Mouse (Mus musculus): ENCODE measurements at regions not wholly inside any gene's neighbourhood (a gene's known extent, or its start where the extent isn't known, plus 50 kb on each side); places are given as distances from the start of the nearest gene placed in this dataset.

DNA sequence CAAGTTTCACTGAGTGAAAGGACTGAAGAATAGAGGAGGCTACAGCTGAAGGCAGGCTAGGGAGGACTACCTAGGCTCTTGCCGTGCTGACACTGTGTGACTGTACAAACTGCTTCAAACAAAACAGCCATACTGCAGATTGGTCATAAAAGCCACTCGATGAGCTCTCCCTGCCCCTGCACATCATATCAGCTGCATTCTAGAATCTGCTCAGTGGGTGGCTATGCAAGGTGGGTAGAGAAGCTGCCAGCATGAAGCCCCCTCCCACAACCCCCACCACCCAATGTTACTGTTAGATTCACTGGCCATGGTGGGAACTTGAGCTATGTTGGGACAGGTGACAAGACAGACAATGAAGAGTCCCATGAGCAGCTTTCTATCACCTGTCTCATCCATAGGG lies 107.2 kb upstream of the Tox3 start:
- Histone ChIP-seq H3K9me3 (ENCODE audit: low read length) (no peaks in the 10 kb centered on the region), H3K36me3 (ENCODE audit: insufficient read depth, low read length) (no peaks in the 10 kb centered on the region), H3K4me3 (ENCODE audit: low read depth, low read length) (no peak overlapping the region), H3K4me2 (replicated peaks; ENCODE audit: low read depth, low read length) (no peak overlapping the region), H3K9ac (replicated peaks; ENCODE audit: low read depth) (no peak overlapping the region), H3K4me1 (ENCODE audit: insufficient read depth, low read depth, low read length) (no peaks in the 10 kb centered on the region), H3K27me3 (replicated peaks; ENCODE audit: insufficient read depth, low read length) (no peaks in the 10 kb centered on the region), H3K27ac (ENCODE audit: low read length) (no peak overlapping the region)
- 86% methylated on average over 2 of the region's 2 CpGs for WGBS
- ATAC-seq (no peak), DNase-seq (ENCODE audit: low spot score) (no peak)
- no peak for TF ChIP-seq CTCF (IDR thresholded peaks at IDR 0.05)
- TF ChIP-seq EP300 (IDR thresholded peaks at IDR 0.05), result no peak

GRCm38 (mm10) chr8:90454130-90454529 lies 106.0 kb upstream of the Tox3 start:
- 80% methylated on average over 5 of the region's 5 CpGs for WGBS

GRCm38 (mm10) chr8:90441058-90441851 lies 93.1 kb upstream of the Tox3 start:
- H3K9ac ChIP-seq (replicated peaks; ENCODE audit: low read depth), result no peak overlapping the region
- WGBS, result 63% methylated on average over 9 of the region's 9 CpGs
- no peak overlapping the region for H3K27ac ChIP-seq (ENCODE audit: low read length)
- no peaks in the 10 kb centered on the region for H3K27me3 ChIP-seq (replicated peaks; ENCODE audit: insufficient read depth, low read length)
- no peak for TF ChIP-seq CTCF (IDR thresholded peaks at IDR 0.05)
- TF ChIP-seq EP300 (IDR thresholded peaks at IDR 0.05), result no peak
- no peaks in the 10 kb centered on the region for H3K9me3 ChIP-seq (ENCODE audit: low read length)
- H3K4me1 ChIP-seq (ENCODE audit: insufficient read depth, low read depth, low read length), result no peaks in the 10 kb centered on the region
- H3K4me3 ChIP-seq (ENCODE audit: low read depth, low read length), result no peak overlapping the region
- ATAC-seq (no peak), DNase-seq (ENCODE audit: low spot score) (no peak)
- no peaks in the 10 kb centered on the region for H3K36me3 ChIP-seq (ENCODE audit: insufficient read depth, low read length)
- H3K4me2 ChIP-seq (replicated peaks; ENCODE audit: low read depth, low read length), result no peak overlapping the region

More at GRCm38 (mm10) chr8:90454130-90454529, 106.0 kb upstream of the Tox3 start:
- Histone ChIP-seq H3K4me2 (replicated peaks; ENCODE audit: low read depth, low read length) (no peak overlapping the region), H3K27ac (ENCODE audit: low read length) (no peak overlapping the region), H3K9me3 (ENCODE audit: low read length) (no peaks in the 10 kb centered on the region), H3K36me3 (ENCODE audit: insufficient read depth, low read length) (no peaks in the 10 kb centered on the region), H3K4me3 (ENCODE audit: low read depth, low read length) (no peak overlapping the region), H3K4me1 (ENCODE audit: insufficient read depth, low read depth, low read length) (no peaks in the 10 kb centered on the region), H3K9ac (replicated peaks; ENCODE audit: low read depth) (no peak overlapping the region), H3K27me3 (replicated peaks; ENCODE audit: insufficient read depth, low read length) (no peaks in the 10 kb centered on the region)
- DNase-seq (ENCODE audit: low spot score) (no peak), ATAC-seq (no peak)
- TF ChIP-seq EP300 (IDR thresholded peaks at IDR 0.05) (no peak), CTCF (IDR thresholded peaks at IDR 0.05) (no peak)

- Histone ChIP-seq H3K4me1 (ENCODE audit: insufficient read depth, low read depth, low read length) (no peaks in the 10 kb centered on the region), H3K36me3 (ENCODE audit: insufficient read depth, low read length) (no peaks in the 10 kb centered on the region), H3K4me3 (ENCODE audit: low read depth, low read length) (no peak overlapping the region), H3K9me3 (ENCODE audit: low read length) (no peaks in the 10 kb centered on the region), H3K27ac (ENCODE audit: low read length) (no peak overlapping the region), H3K9ac (replicated peaks; ENCODE audit: low read depth) (no peak overlapping the region), H3K4me2 (replicated peaks; ENCODE audit: low read depth, low read length) (no peak overlapping the region), H3K27me3 (replicated peaks; ENCODE audit: insufficient read depth, low read length) (no peaks in the 10 kb centered on the region)
- TF ChIP-seq EP300 (IDR thresholded peaks at IDR 0.05) (no peak), CTCF (IDR thresholded peaks at IDR 0.05) (no peak)
- 55% methylated on average over 2 of the region's 2 CpGs for WGBS
- ATAC-seq (no peak), DNase-seq (ENCODE audit: low spot score) (no peak)
These were observed 65.9 kb upstream of the Tox3 start for GRCm38 (mm10) chr8:90414021-90414420.

Data from lung, postnatal 0 days (tissue).